Mouse (Mus musculus): ENCODE measurements at regions not wholly inside any gene's neighbourhood (a gene's known extent, or its start where the extent isn't known, plus 50 kb on each side); places are given as distances from the start of the nearest gene placed in this dataset.

- DNase-seq: no peak
Measured at GRCm38 (mm10) chr12:16136214-16136671, 319.5 kb upstream of the Trib2 start.

GRCm38 (mm10) chr12:16135602-16136213, 319.0 kb upstream of the Trib2 start:
- DNase-seq: no peak

GRCm38 (mm10) chr12:16134446-16134845, 317.7 kb upstream of the Trib2 start:
- no peak for DNase-seq

- DNase-seq: no peak
Measured at GRCm38 (mm10) chr12:16133253-16133652, 316.5 kb upstream of the Trib2 start.

- DNase-seq: no peak
Measured at GRCm38 (mm10) chr12:16131740-16132077, 315.0 kb upstream of the Trib2 start.

- DNase-seq: no peak
Measured at GRCm38 (mm10) chr12:16131028-16131739, 314.5 kb upstream of the Trib2 start.

GRCm38 (mm10) chr12:16130605-16131004, 313.9 kb upstream of the Trib2 start:
- DNase-seq: no peak

GRCm38 (mm10) chr12:16129923-16130322, 313.2 kb upstream of the Trib2 start:
- DNase-seq: no peak

- DNase-seq: no peak
Measured at GRCm38 (mm10) chr12:16129243-16129642, 312.5 kb upstream of the Trib2 start.

GRCm38 (mm10) chr12:16124906-16125305, 308.2 kb upstream of the Trib2 start:
- DNase-seq: no peak

- no peak for DNase-seq
Measured at GRCm38 (mm10) chr12:16122353-16123127, 305.8 kb upstream of the Trib2 start.

GRCm38 (mm10) chr12:16121787-16122186, 305.1 kb upstream of the Trib2 start:
- no peak for DNase-seq

- no peak for DNase-seq
Measured at GRCm38 (mm10) chr12:16118710-16119109, 302.0 kb upstream of the Trib2 start.

GRCm38 (mm10) chr12:16106946-16107345, 290.2 kb upstream of the Trib2 start:
- DNase-seq: no peak

- DNase-seq: no peak
Measured at GRCm38 (mm10) chr12:16098840-16099239, 282.1 kb upstream of the Trib2 start.

GRCm38 (mm10) chr12:16092643-16093042, 275.9 kb upstream of the Trib2 start:
- DNase-seq: no peak

GRCm38 (mm10) chr12:16091336-16091735, 274.6 kb upstream of the Trib2 start:
- DNase-seq: no peak

- DNase-seq: no peak
Measured at GRCm38 (mm10) chr12:16083176-16083575, 266.5 kb upstream of the Trib2 start.

- no peak for DNase-seq
Measured at GRCm38 (mm10) chr12:16077215-16077614, 260.5 kb upstream of the Trib2 start.

GRCm38 (mm10) chr12:16075962-16076361, 259.2 kb upstream of the Trib2 start:
- DNase-seq: no peak

- DNase-seq: no peak
Measured at GRCm38 (mm10) chr12:16068940-16069339, 252.2 kb upstream of the Trib2 start.

- no peak for DNase-seq
Measured at GRCm38 (mm10) chr12:16062689-16063088, 246.0 kb upstream of the Trib2 start.

- no peak for DNase-seq
Measured at GRCm38 (mm10) chr12:16060461-16060860, 243.7 kb upstream of the Trib2 start.

GRCm38 (mm10) chr12:16058255-16058654, 241.5 kb upstream of the Trib2 start:
- DNase-seq: no peak
